Mouse (Mus musculus) cerebellum, postnatal 14 days (tissue): ENCODE data around the gene Ms4a10.

Experiments
- DNase-seq, 2 experiments: peaks; one replicate each; pipeline ENCODE4 v3.0.0; 2021; ENCODE audit warnings: mixed read lengths in 2 of 2

Gene Ms4a10

GRCm38 (mm10) chr19:10974238-10974865 is at the start of gene Ms4a10:
Gene Ms4a10, minus strand, starts transcription at chr19:10974670.
- DNase-seq: no peak

- no peak for DNase-seq
Observed at GRCm38 (mm10) chr19:11022382-11022781, 47.9 kb upstream of the Ms4a10 start.

GRCm38 (mm10) chr19:11017891-11018290 is 43.4 kb upstream of the Ms4a10 start, which contains the start of gene Ms4a18:
Gene Ms4a18, minus strand, starts transcription at chr19:11018031.
- DNase-seq: no peak

GRCm38 (mm10) chr19:11017251-11017650 is 42.8 kb upstream of the Ms4a10 start:
- no peak for DNase-seq

GRCm38 (mm10) chr19:11015998-11016397 is 41.5 kb upstream of the Ms4a10 start:
- no peak for DNase-seq

GRCm38 (mm10) chr19:11015468-11015867 is 41.0 kb upstream of the Ms4a10 start:
- no peak for DNase-seq

GRCm38 (mm10) chr19:10993150-10993549 is 18.7 kb upstream of the Ms4a10 start, which contains the start of gene Ms4a15:
Gene Ms4a15, minus strand, starts transcription at chr19:10993250.
- DNase-seq: no peak

- no peak for DNase-seq
Observed at GRCm38 (mm10) chr19:10991911-10992310, 17.4 kb upstream of the Ms4a10 start.

- no peak for DNase-seq
Observed at GRCm38 (mm10) chr19:10990751-10991150, 16.3 kb upstream of the Ms4a10 start.

- no peak for DNase-seq
Observed at GRCm38 (mm10) chr19:10988563-10988962, 14.1 kb upstream of the Ms4a10 start.

- no peak for DNase-seq
Observed at GRCm38 (mm10) chr19:10985889-10986288, 11.4 kb upstream of the Ms4a10 start.

GRCm38 (mm10) chr19:10984551-10984950 is 10.1 kb upstream of the Ms4a10 start:
- DNase-seq: peak in 1 of 2 experiments; percentile 13

- peak; percentile 62 to 77 for DNase-seq
Observed at GRCm38 (mm10) chr19:10983146-10983545, 8.7 kb upstream of the Ms4a10 start.

- peak in 1 of 2 experiments; percentile 16 for DNase-seq
Observed at GRCm38 (mm10) chr19:10980210-10980609, 5.7 kb upstream of the Ms4a10 start.

- DNase-seq: peak; percentile 83 to 92
Observed at GRCm38 (mm10) chr19:10979184-10980168, 5.0 kb upstream of the Ms4a10 start.

GRCm38 (mm10) chr19:10976318-10976717 is 1.8 kb upstream of the Ms4a10 start:
- no peak for DNase-seq

- no peak for DNase-seq
Observed at GRCm38 (mm10) chr19:10975187-10975586, 717 bp upstream of the Ms4a10 start.

GRCm38 (mm10) chr19:10973187-10973586 is 1.3 kb downstream of the Ms4a10 start:
- DNase-seq: no peak

GRCm38 (mm10) chr19:10972660-10973059 is 1.8 kb downstream of the Ms4a10 start:
- no peak for DNase-seq

GRCm38 (mm10) chr19:10970457-10970856 is 4.0 kb downstream of the Ms4a10 start:
- no peak for DNase-seq

GRCm38 (mm10) chr19:10968578-10968977 is 5.9 kb downstream of the Ms4a10 start:
- DNase-seq: no peak

GRCm38 (mm10) chr19:10965721-10966120 is 8.7 kb downstream of the Ms4a10 start:
- DNase-seq: no peak

- no peak for DNase-seq
Observed at GRCm38 (mm10) chr19:10959978-10960346, 14.5 kb downstream of the Ms4a10 start.
